ENCODE assay signal across 11 mouse cellular contexts in the genomic region with DNA sequence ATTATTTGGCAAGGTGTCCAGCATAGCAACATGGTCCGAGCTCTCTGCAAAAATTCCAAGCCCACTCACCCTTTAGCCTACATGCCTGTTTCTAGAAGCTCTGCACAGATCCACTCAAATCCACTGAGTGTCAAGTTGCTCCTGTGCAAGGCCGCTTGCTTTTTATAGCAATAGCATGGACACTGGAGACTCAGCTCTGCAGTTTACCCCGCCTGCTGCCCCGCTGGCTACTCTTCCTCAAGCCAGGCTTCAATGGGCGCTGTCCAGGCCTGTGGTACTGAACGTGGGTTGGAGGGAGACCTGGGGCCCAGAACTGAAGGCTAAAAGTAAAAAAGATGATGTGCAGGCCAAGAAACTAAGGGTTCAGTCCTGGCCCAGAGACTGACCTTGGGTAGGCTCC. TPM values are rescaled to one million over a fixed set of nuclear protein-coding genes. Genes with fewer than 3 reads are reported as not detected.
DNase-seq lines count a peak whose midpoint lies in the region; ATAC-seq and TF ChIP-seq lines count a peak whose summit lies in the region.
"Had no signal": no experiment of that assay in that cellular context is flagged by ENCODE, and none has a peak within 500 bp of the region (broad histone marks: within the 10 kb centered on the region; RNA-seq: fewer than 3 reads in every experiment).

No protein-coding gene starts in this region.

- ATAC-seq in lung, embryonic 14.5 days (ENCODE audit: insufficient read depth) = no peak
- ATAC-seq in lung, postnatal 0 days = no peak
- ATAC-seq: intestine, postnatal 0 days had no signal

- H3K4me1 ChIP-seq in lung, embryonic 14.5 days (ENCODE audit: insufficient read depth) = no peaks in the 10 kb centered on the region
- H3K4me1 ChIP-seq in lung, postnatal 0 days (ENCODE audit: insufficient read depth, low read depth, low read length) = no peaks in the 10 kb centered on the region

- no peaks in the 10 kb centered on the region for H3K9me3 ChIP-seq in lung, embryonic 14.5 days (ENCODE audit: low read depth, low read length)
- no peaks in the 10 kb centered on the region for H3K9me3 ChIP-seq in lung, postnatal 0 days (ENCODE audit: low read length)

- TF ChIP-seq EP300 in lung, postnatal 0 days (IDR thresholded peaks at IDR 0.05) = no peak

- H3K9ac ChIP-seq in lung, embryonic 14.5 days = no peak overlapping the region
- H3K9ac ChIP-seq in lung, postnatal 0 days (replicated peaks; ENCODE audit: low read depth) = no peak overlapping the region

- no peak overlapping the region for H3K27ac ChIP-seq in lung, embryonic 14.5 days (ENCODE audit: low read depth)
- no peak overlapping the region for H3K27ac ChIP-seq in lung, postnatal 0 days (ENCODE audit: low read length)
- H3K27ac ChIP-seq in left cerebral cortex, adult 2 months = no peak overlapping the region

- intact Hi-C loops in left cerebral cortex, adult 2 months (cut with DNase I) = no loop called here

- no peak overlapping the region for H3K4me3 ChIP-seq in lung, embryonic 14.5 days (ENCODE audit: low read depth, low read length)
- no peak overlapping the region for H3K4me3 ChIP-seq in lung, postnatal 0 days (ENCODE audit: low read depth, low read length)
- no peak overlapping the region for H3K4me3 ChIP-seq in left cerebral cortex, adult 2 months

- H3K27me3 ChIP-seq in lung, embryonic 14.5 days (ENCODE audit: insufficient read depth, low read length) = no peaks in the 10 kb centered on the region
- no peaks in the 10 kb centered on the region for H3K27me3 ChIP-seq in lung, postnatal 0 days (replicated peaks; ENCODE audit: insufficient read depth, low read length)

- WGBS in lung, embryonic 14.5 days = 68% methylated on average over 6 of the region's 6 CpGs
- WGBS in lung, postnatal 0 days = 58% methylated on average over 6 of the region's 6 CpGs

- no peak overlapping the region for H3K4me2 ChIP-seq in lung, embryonic 14.5 days
- H3K4me2 ChIP-seq in lung, postnatal 0 days (replicated peaks; ENCODE audit: low read depth, low read length) = no peak overlapping the region

- H3K36me3 ChIP-seq in lung, embryonic 14.5 days (ENCODE audit: insufficient read depth) = peaks cover 65% of the 10 kb centered on the region
- H3K36me3 ChIP-seq in lung, postnatal 0 days (ENCODE audit: insufficient read depth, low read length) = no peaks in the 10 kb centered on the region

- peak; percentile 28 for DNase-seq in embryo, embryonic 11 days
- DNase-seq in embryo, embryonic 10.5 days (ENCODE audit: low spot score) = no peak
- DNase-seq in lung, embryonic 14.5 days = peak; percentile 62
- DNase-seq in lung, postnatal 0 days (ENCODE audit: low spot score) = no peak
- DNase-seq in NIH3T3 (ENCODE audit: low read depth) = peak; percentile 66
- peak; percentile 42 for DNase-seq in induced T-regulatory cell, adult 2 months (ENCODE audit: low read depth)
- DNase-seq in left cerebral cortex, adult 2 months (ENCODE audit: extremely low spot score in 1 of 2, low spot score in 2 of 2) = no peak
- DNase-seq in MN1 (ENCODE audit: low spot score) = no peak
- DNase-seq: cerebellum, postnatal 10 days; lung, adult 18-20 months had no signal

- no peak for TF ChIP-seq CTCF in lung, embryonic 14.5 days (IDR thresholded peaks at IDR 0.05; ENCODE audit: low read depth)
- no peak for TF ChIP-seq CTCF in lung, postnatal 0 days (IDR thresholded peaks at IDR 0.05)
- TF ChIP-seq CTCF in left cerebral cortex, adult 2 months (IDR thresholded peaks at IDR 0.05) = no peak

RNA-seq across cellular contexts. Expression of gene Sbk1, which starts 8.3 kb away (rescaled TPM):
- polyA plus RNA-seq in lung, embryonic 14.5 days (2014; fragmentation: Nextera tagmentation; extraction: Ambion mirVana) = 51.2 and 57.0 TPM in 2 replicates
- 5.5 and 5.7 TPM in 2 replicates for polyA plus RNA-seq in lung, postnatal 0 days (2015; fragmentation: Nextera tagmentation; extraction: Ambion mirVana)
- total RNA-seq in left cerebral cortex, adult 2 months (2021) = 10 to 100 TPM; 65.3 to 85.8 TPM

Comparison
In these comparisons a context has a peak if more than half of its experiments do, and no peak if none do; other contexts are left out.
1. DNase-seq: peak in embryo, embryonic 11 days (single experiment), lung, embryonic 14.5 days (single experiment), NIH3T3 (single experiment) and induced T-regulatory cell, adult 2 months (single experiment); none in embryo, embryonic 10.5 days (single experiment), lung, postnatal 0 days (single experiment), left cerebral cortex, adult 2 months (0 of 2) and MN1 (single experiment).